Mouse (Mus musculus) embryo, embryonic 10 days (tissue): Measurements from ENCODE around the gene Gm17584.
"Not testable (repeated sequence)": the region's sequence is repeated elsewhere in the genome, so short reads cannot be mapped to it uniquely, and the experiment has no call there.

Source experiments
- DNase-seq: peaks from one replicate; pipeline ENCODE4 v3.0.0-alpha.2; 2015; ENCODE audit warnings: low spot score

The Gm17584 gene

GRCm38 (mm10) chrX:124500263-124500662, at the start of gene Gm17584:
Gene Gm17584, plus strand, starts transcription at chrX:124500563.
- DNase-seq = not testable (repeated sequence)
